Mouse (Mus musculus) heart, adult 8-10 months (tissue): ENCODE measurements at regions not wholly inside any gene's neighbourhood (a gene's known extent, or its start where the extent isn't known, plus 50 kb on each side); places are given as distances from the start of the nearest gene placed in this dataset.
"Not testable (repeated sequence)": the region's sequence is repeated elsewhere in the genome, so short reads cannot be mapped to it uniquely, and the experiment has no call there.

Source experiments
- DNase-seq: peaks from one replicate; pipeline ENCODE4 v3.0.0; 2022; ENCODE audit warnings: low spot score

GRCm38 (mm10) chr14:16074089-16074488 lies 175.0 kb upstream of the Ngly1 start:
- DNase-seq = no peak

- no peak for DNase-seq
Observed at GRCm38 (mm10) chr14:16079096-16079495, 170.0 kb upstream of the Ngly1 start.

- DNase-seq = not testable (repeated sequence)
Observed at GRCm38 (mm10) chr14:16087231-16087630, 161.8 kb upstream of the Ngly1 start.

- DNase-seq = no peak
Observed at GRCm38 (mm10) chr14:16092391-16093132, 156.5 kb upstream of the Ngly1 start.

GRCm38 (mm10) chr14:16093133-16093505 lies 156.0 kb upstream of the Ngly1 start:
- no peak for DNase-seq

GRCm38 (mm10) chr14:16109414-16109813 lies 139.7 kb upstream of the Ngly1 start:
- DNase-seq = no peak

- no peak for DNase-seq
Observed at GRCm38 (mm10) chr14:16132672-16133071, 116.4 kb upstream of the Ngly1 start.

- DNase-seq = no peak
Observed at GRCm38 (mm10) chr14:16133410-16133809, 115.7 kb upstream of the Ngly1 start.

GRCm38 (mm10) chr14:16136187-16136586 lies 112.9 kb upstream of the Ngly1 start:
- DNase-seq = no peak

- no peak for DNase-seq
Observed at GRCm38 (mm10) chr14:16144299-16144698, 104.8 kb upstream of the Ngly1 start.

GRCm38 (mm10) chr14:16146811-16147210 lies 102.3 kb upstream of the Ngly1 start:
- DNase-seq = no peak

GRCm38 (mm10) chr14:16151815-16152214 lies 97.3 kb upstream of the Ngly1 start:
- DNase-seq = no peak

GRCm38 (mm10) chr14:16152702-16153101 lies 96.4 kb upstream of the Ngly1 start:
- DNase-seq = no peak

- no peak for DNase-seq
Observed at GRCm38 (mm10) chr14:16155106-16155505, 94.0 kb upstream of the Ngly1 start.

- DNase-seq = no peak
Observed at GRCm38 (mm10) chr14:16170226-16170625, 78.9 kb upstream of the Ngly1 start.

GRCm38 (mm10) chr14:16172261-16172660 lies 76.8 kb upstream of the Ngly1 start:
- no peak for DNase-seq

- DNase-seq = peak; percentile 2
Observed at GRCm38 (mm10) chr14:16173292-16173691, 75.8 kb upstream of the Ngly1 start.

- no peak for DNase-seq
Observed at GRCm38 (mm10) chr14:16178227-16178626, 70.9 kb upstream of the Ngly1 start.

GRCm38 (mm10) chr14:16181822-16182221 lies 67.3 kb upstream of the Ngly1 start:
- DNase-seq = no peak

GRCm38 (mm10) chr14:16185246-16185645 lies 63.8 kb upstream of the Ngly1 start:
- no peak for DNase-seq
